Mouse (Mus musculus) lung, adult 2 months (tissue): ENCODE measurements at regions not wholly inside any gene's neighbourhood (a gene's known extent, or its start where the extent isn't known, plus 50 kb on each side); places are given as distances from the start of the nearest gene placed in this dataset.

Source experiments
- CTCF ChIP-seq: fragments of 200-500 bp; IDR thresholded peaks from 2 replicates; pipeline ENCODE4 v1.5.1; 2011; ENCODE audit warnings: mild to moderate bottlenecking, low read length, control low read depth; ENCODE audit not compliant: insufficient read depth
- POLR2A ChIP-seq: fragments of 200-500 bp; IDR thresholded peaks from 2 replicates; pipeline ENCODE4 v1.6.1; 2011; ENCODE audit warnings: low read depth, mild to moderate bottlenecking, control low read depth, low read length, borderline replicate concordance; ENCODE audit errors: extremely low read depth

GRCm38 (mm10) chr6:93273917-93274513, 330.7 kb upstream of the Adamts9 start:
- TF ChIP-seq CTCF (no peak), POLR2A (no peak)
